Mouse (Mus musculus) cortical plate, adult 2 months (tissue): ENCODE data around the gene Gm49673. TPM values are rescaled to one million over a fixed set of nuclear protein-coding genes. Genes with fewer than 3 reads are reported as not detected.
"Not testable (repeated sequence)": the region's sequence is repeated elsewhere in the genome, so short reads cannot be mapped to it uniquely, and the experiment has no call there.

Experiments
- H3K27ac ChIP-seq: fragments of 200-500 bp; 2 replicates; pipeline ENCODE4 v1.5.1; 2012; ENCODE audit warnings: low read length, control low read depth, inconsistent platforms; ENCODE audit not compliant: insufficient read depth
- H3K4me1 ChIP-seq: fragments of 200-500 bp; 2 replicates; pipeline ENCODE4 v1.6.1; 2011; ENCODE audit warnings: low read length; ENCODE audit not compliant: control insufficient read depth, insufficient read depth
- H3K4me3 ChIP-seq: fragments of 200-500 bp; 2 replicates; pipeline ENCODE4 v1.5.1; 2011; ENCODE audit warnings: mild to moderate bottlenecking, low read length, control low read depth; ENCODE audit not compliant: insufficient read depth
- polyA plus RNA-seq: library from polyadenylated mRNA; depleted of rRNA; stranded (reverse); fragments of >200 nt; gene quantifications from 2 replicates; pipeline ENCODE4 v1.2.3, GENCODE M21; 2012; rRNA removed

Gm49673 gene
- polyA plus RNA-seq, 1 experiment = 0.71 TPM

- not testable (repeated sequence) for H3K4me1 ChIP-seq, H3K27ac ChIP-seq, H3K4me3 ChIP-seq
Observed at GRCm38 (mm10) chr17:8036976-8037375, 110.6 kb downstream of the Gm49673 start.

Other genes starting within 250 kb of the Gm49673 start
- gene Tagap, start 221.8 kb downstream of the Gm49673 start, polyA plus RNA-seq = 0.96 and 1.0 TPM in 2 replicates
- gene Rsph3a, start 202.2 kb downstream of the Gm49673 start, polyA plus RNA-seq = 37.4 and 46.6 TPM in 2 replicates
- gene Rnaset2a, start 309 bp upstream of the Gm49673 start, polyA plus RNA-seq = 15.6 and 17.0 TPM in 2 replicates
- gene Fgfr1op, start 17.7 kb upstream of the Gm49673 start, polyA plus RNA-seq = 14.4 and 14.8 TPM in 2 replicates
- 0.42 TPM in 1 of 2 replicates, not detected in the other for gene Ccr6, start 88.3 kb upstream of the Gm49673 start, polyA plus RNA-seq
- 398 and 433 TPM in 2 replicates for gene Mpc1, start 135.1 kb upstream of the Gm49673 start, polyA plus RNA-seq
- 117 and 124 TPM in 2 replicates for gene Sft2d1, start 163.3 kb upstream of the Gm49673 start, polyA plus RNA-seq
- gene Prr18, start 189.7 kb upstream of the Gm49673 start, polyA plus RNA-seq = 34.3 and 40.8 TPM in 2 replicates
- 0.83 and 1.2 TPM in 2 replicates for gene T2, start 208.2 kb upstream of the Gm49673 start, polyA plus RNA-seq